In genomic region chr3:90292345-90293275, GRCm38 (mm10) we compare ENCODE assay signal across 8 mouse cellular contexts. TPM values are rescaled to one million over a fixed set of nuclear protein-coding genes. Genes with fewer than 3 reads are reported as not detected.
A peak's percentile ranks its signal among the peaks of the same experiment; 100 is the strongest.
DNase-seq lines count a peak whose midpoint lies in the region; ATAC-seq and TF ChIP-seq lines count a peak whose summit lies in the region.

Gene Gatad2b, plus strand, starts transcription at chr3:90293178.

- peak within 1 kb of the TSS; percentile 95 for H3K9ac ChIP-seq in heart, embryonic 15.5 days
- H3K9ac ChIP-seq in liver, embryonic 14.5 days (replicated peaks) = peak within 1 kb of the TSS; percentile 98
- H3K9ac ChIP-seq in neural tube, embryonic 11.5 days (ENCODE audit: low read length) = peak within 1 kb of the TSS; percentile 95
- H3K9ac ChIP-seq in stomach, postnatal 0 days (ENCODE audit: low read length) = peak within 1 kb of the TSS; percentile 99

- H3K4me3 ChIP-seq in forebrain, embryonic 10.5 days = peak within 1 kb of the TSS; percentile 86
- H3K4me3 ChIP-seq in heart, embryonic 15.5 days = peak within 1 kb of the TSS; percentile 93
- H3K4me3 ChIP-seq in liver, embryonic 14.5 days (ENCODE audit: insufficient read depth in 1 of 2, low read depth in 2 of 2, low read length in 2 of 2) = peak within 1 kb of the TSS; percentile 81 to 97
- H3K4me3 ChIP-seq in neural tube, embryonic 11.5 days (ENCODE audit: low read depth, low read length) = peak within 1 kb of the TSS; percentile 91
- H3K4me3 ChIP-seq in stomach, postnatal 0 days (ENCODE audit: low read depth, low read length) = peak within 1 kb of the TSS; percentile 91

- no peaks in the 10 kb centered on the region for H3K9me3 ChIP-seq in forebrain, embryonic 10.5 days
- no peaks in the 10 kb centered on the region for H3K9me3 ChIP-seq in heart, embryonic 15.5 days (replicated peaks)
- no peaks in the 10 kb centered on the region for H3K9me3 ChIP-seq in liver, embryonic 14.5 days (ENCODE audit: control insufficient read depth, low read length)
- no peaks in the 10 kb centered on the region for H3K9me3 ChIP-seq in neural tube, embryonic 11.5 days (ENCODE audit: control insufficient read depth, low read length)
- H3K9me3 ChIP-seq in stomach, postnatal 0 days (ENCODE audit: control insufficient read depth, low read length) = no peaks in the 10 kb centered on the region

- TF ChIP-seq CTCF in liver, embryonic 14.5 days (IDR thresholded peaks at IDR 0.05; ENCODE audit: low read depth) = no peak
- 0 out of 2 replicates have a peak, but pooled peaks have one; percentile 1 for TF ChIP-seq CTCF in stomach, postnatal 0 days (IDR thresholded peaks at IDR 0.05; ENCODE audit: low read depth)

- peak within 1 kb of the TSS; percentile 74 for H3K4me2 ChIP-seq in heart, embryonic 15.5 days
- peak within 1 kb of the TSS; percentile 95 for H3K4me2 ChIP-seq in liver, embryonic 14.5 days (ENCODE audit: low read depth)
- H3K4me2 ChIP-seq in neural tube, embryonic 11.5 days (ENCODE audit: low read depth) = peak within 1 kb of the TSS; percentile 72
- peak within 1 kb of the TSS; percentile 69 for H3K4me2 ChIP-seq in stomach, postnatal 0 days (replicated peaks; ENCODE audit: low read depth)

- WGBS in forebrain, embryonic 10.5 days = under 1% methylated on average over 47 of the region's 47 CpGs
- under 1% methylated on average over 47 of the region's 47 CpGs for WGBS in heart, embryonic 15.5 days
- WGBS in liver, embryonic 14.5 days (ENCODE audit: insufficient replicate concordance) = under 1% methylated on average over 47 of the region's 47 CpGs
- under 1% methylated on average over 44 of the region's 47 CpGs for WGBS in neural tube, embryonic 11.5 days
- 1% methylated on average over 46 of the region's 47 CpGs for WGBS in stomach, postnatal 0 days

- DNase-seq in CD8-positive naive resting alpha-beta T cell, adult 2 months (ENCODE audit: low read depth in 2 of 2, low spot score in 2 of 2) = peak; percentile 98
- peak; percentile 99 for DNase-seq in c-Kit-positive CD71-negative TER-119-negative erythroid progenitor cells, embryonic 14.5 days (ENCODE audit: low read depth)
- peak; percentile 99 for DNase-seq in forebrain, embryonic 10.5 days (ENCODE audit: extremely low spot score, low spot score)
- peak; percentile 99 to 100 for DNase-seq in kidney, postnatal 25 days
- peak; percentile 99 to 100 (median 100) for DNase-seq in liver, embryonic 14.5 days (ENCODE audit: low read depth in 3 of 3, low spot score in 3 of 3)
- peak; percentile 97 for DNase-seq in neural tube, embryonic 11.5 days (ENCODE audit: low spot score)
- peak; percentile 98 for DNase-seq in stomach, postnatal 0 days (ENCODE audit: low spot score)

- peak within 1 kb of the TSS; percentile 93 for H3K27ac ChIP-seq in forebrain, embryonic 10.5 days
- H3K27ac ChIP-seq in heart, embryonic 15.5 days = peak within 1 kb of the TSS; percentile 97
- peak within 1 kb of the TSS; percentile 91 for H3K27ac ChIP-seq in liver, embryonic 14.5 days
- peak within 1 kb of the TSS; percentile 99 for H3K27ac ChIP-seq in neural tube, embryonic 11.5 days (ENCODE audit: low read depth, low read length)
- peak within 1 kb of the TSS; percentile 96 for H3K27ac ChIP-seq in stomach, postnatal 0 days (replicated peaks)

- no peaks in the 10 kb centered on the region for H3K27me3 ChIP-seq in forebrain, embryonic 10.5 days (ENCODE audit: poor library complexity, severe bottlenecking)
- H3K27me3 ChIP-seq in heart, embryonic 15.5 days = no peaks in the 10 kb centered on the region
- H3K27me3 ChIP-seq in liver, embryonic 14.5 days (ENCODE audit: control insufficient read depth, insufficient read depth, low read length) = no peaks in the 10 kb centered on the region
- no peaks in the 10 kb centered on the region for H3K27me3 ChIP-seq in neural tube, embryonic 11.5 days (ENCODE audit: control insufficient read depth, insufficient read depth, low read length)
- H3K27me3 ChIP-seq in stomach, postnatal 0 days (ENCODE audit: control insufficient read depth, insufficient read depth, low read length) = no peaks in the 10 kb centered on the region

- peaks cover 21% of the 10 kb centered on the region for H3K4me1 ChIP-seq in forebrain, embryonic 10.5 days
- H3K4me1 ChIP-seq in heart, embryonic 15.5 days (replicated peaks) = peaks cover 38% of the 10 kb centered on the region
- peaks cover 19% of the 10 kb centered on the region in 2 experiments for H3K4me1 ChIP-seq in liver, embryonic 14.5 days (replicated peaks; ENCODE audit: control insufficient read depth in 2 of 2, insufficient read depth in 2 of 2, low read length in 1 of 2)
- H3K4me1 ChIP-seq in neural tube, embryonic 11.5 days (ENCODE audit: control insufficient read depth, insufficient read depth, low read length) = peaks cover 10% of the 10 kb centered on the region
- peaks cover 3% of the 10 kb centered on the region; the same call in 1 of the 2 replicates for H3K4me1 ChIP-seq in stomach, postnatal 0 days (replicated peaks; ENCODE audit: control insufficient read depth, insufficient read depth)

- ATAC-seq in heart, embryonic 15.5 days (replicated peaks; ENCODE audit: insufficient number of reproducible peaks, insufficient read depth, low FRiP score, low read depth) = peak; percentile 99
- ATAC-seq in liver, embryonic 14.5 days (ENCODE audit: insufficient read depth) = peak; percentile 96
- peak; percentile 99 for ATAC-seq in neural tube, embryonic 11.5 days (ENCODE audit: insufficient read depth, low FRiP score, low TSS enrichment)
- peak; percentile 99 for ATAC-seq in stomach, postnatal 0 days (ENCODE audit: low FRiP score, low TSS enrichment)

- TF ChIP-seq EP300 in liver, embryonic 14.5 days (IDR thresholded peaks at IDR 0.05; ENCODE audit: low read depth) = no peak
- peak; percentile 94 for TF ChIP-seq EP300 in stomach, postnatal 0 days (optimal IDR thresholded peaks at IDR 0.05)

- peaks cover 28% of the 10 kb centered on the region for H3K36me3 ChIP-seq in forebrain, embryonic 10.5 days (replicated peaks)
- H3K36me3 ChIP-seq in heart, embryonic 15.5 days = no peaks in the 10 kb centered on the region
- H3K36me3 ChIP-seq in liver, embryonic 14.5 days (replicated peaks; ENCODE audit: control insufficient read depth, insufficient read depth, low read depth) = no peaks in the 10 kb centered on the region
- H3K36me3 ChIP-seq in neural tube, embryonic 11.5 days (ENCODE audit: control insufficient read depth, insufficient read depth, low read length) = no peaks in the 10 kb centered on the region; the same call in 1 of the 2 replicates
- no peaks in the 10 kb centered on the region for H3K36me3 ChIP-seq in stomach, postnatal 0 days (ENCODE audit: control insufficient read depth, insufficient read depth, low read length)

RNA-seq across cellular contexts. Expression of gene Gatad2b, which starts in this region (rescaled TPM):
- polyA plus RNA-seq in forebrain, embryonic 10.5 days (2016; fragmentation: Nextera tagmentation; extraction: Ambion mirVana) = 12.4 and 14.4 TPM in 2 replicates
- polyA plus RNA-seq in heart, embryonic 15.5 days (2015; fragmentation: Nextera tagmentation; extraction: Ambion mirVana) = 7.1 and 9.5 TPM in 2 replicates
- 4.4 and 5.6 TPM in 2 replicates for polyA plus RNA-seq in liver, embryonic 14.5 days (2012; rRNA removed)
- polyA plus RNA-seq in liver, embryonic 14.5 days (2014; fragmentation: Nextera tagmentation; extraction: Ambion mirVana) = 2.2 and 3.2 TPM in 2 replicates
- polyA plus RNA-seq in neural tube, embryonic 11.5 days (2014; fragmentation: Nextera tagmentation; extraction: Ambion mirVana) = 9.2 and 11.4 TPM in 2 replicates
- 4.0 and 4.8 TPM in 2 replicates for polyA plus RNA-seq in stomach, postnatal 0 days (2015; fragmentation: Nextera tagmentation; extraction: Ambion mirVana)

Comparison
In these comparisons a context has a peak if more than half of its experiments do, and no peak if none do; other contexts are left out.
1. Peak in every context shown above with its lines: DNase-seq, ATAC-seq, H3K4me3 ChIP-seq and H3K27ac ChIP-seq.